In genomic region chr17:46713849-46714248, GRCm38 (mm10) we compare ENCODE assay signal across 19 mouse cellular contexts. TPM values are rescaled to one million over a fixed set of nuclear protein-coding genes. Genes with fewer than 3 reads are reported as not detected.
"Had no signal": no experiment of that assay in that cellular context is flagged by ENCODE, and none has a peak within 500 bp of the region (broad histone marks: within the 10 kb centered on the region; RNA-seq: fewer than 3 reads in every experiment).

No protein-coding gene starts in this region.

- H3K27ac ChIP-seq: lung, embryonic 15.5 days; macrophage; midbrain, embryonic 13.5 days; midbrain, embryonic 15.5 days; neural tube, embryonic 12.5 days had no signal

- DNase-seq: liver, postnatal 0 days; lung, adult 2 months; lung, postnatal 14 days; lung, postnatal 36 days; right cerebral cortex, postnatal 25 days; right cerebral cortex, postnatal 4 days; spleen, adult 18-20 months; thymus, adult 18-20 months; thymus, postnatal 14 days; thymus, postnatal 36 days had no signal

- H3K4me3 ChIP-seq: lung, embryonic 15.5 days; midbrain, embryonic 13.5 days; midbrain, embryonic 15.5 days; neural tube, embryonic 12.5 days had no signal

- H3K9me3 ChIP-seq: lung, embryonic 15.5 days; midbrain, embryonic 13.5 days; midbrain, embryonic 15.5 days; neural tube, embryonic 12.5 days had no signal

- H3K4me2 ChIP-seq: lung, embryonic 15.5 days; midbrain, embryonic 11.5 days; midbrain, embryonic 15.5 days had no signal

- ATAC-seq: liver, postnatal 0 days; lung, postnatal 0 days; midbrain, embryonic 13.5 days; midbrain, embryonic 15.5 days had no signal

- H3K27me3 ChIP-seq: lung, embryonic 15.5 days; megakaryocyte, embryonic 14.5 days; midbrain, embryonic 13.5 days; midbrain, embryonic 15.5 days; neural tube, embryonic 12.5 days had no signal

- H3K9ac ChIP-seq: liver, postnatal 0 days; lung, embryonic 15.5 days; midbrain, embryonic 13.5 days; midbrain, embryonic 15.5 days; neural tube, embryonic 12.5 days had no signal

RNA-seq across cellular contexts. Expression of gene Gnmt, which starts 15.1 kb away (rescaled TPM):
- total RNA-seq: megakaryocyte progenitor cell, adult 5-6 weeks had no signal
- polyA plus RNA-seq: macrophage had no signal
